Mouse (Mus musculus) kidney, adult 2 months (tissue): ENCODE data around the gene Bad.

Experiments used
- CTCF ChIP-seq: fragments of 200-500 bp; conservative IDR thresholded peaks from 2 replicates; pipeline ENCODE4 v1.5.1; 2011; ENCODE audit warnings: low read depth, mild to moderate bottlenecking, control low read depth, low read length, moderate library complexity, mixed read lengths; ENCODE audit not compliant: insufficient read depth, insufficient read length
- POLR2A ChIP-seq: fragments of 200-500 bp; IDR thresholded peaks from one replicate; pipeline ENCODE4 v1.6.1; 2011; ENCODE audit warnings: low read depth, low read length, control low read depth

DNA sequence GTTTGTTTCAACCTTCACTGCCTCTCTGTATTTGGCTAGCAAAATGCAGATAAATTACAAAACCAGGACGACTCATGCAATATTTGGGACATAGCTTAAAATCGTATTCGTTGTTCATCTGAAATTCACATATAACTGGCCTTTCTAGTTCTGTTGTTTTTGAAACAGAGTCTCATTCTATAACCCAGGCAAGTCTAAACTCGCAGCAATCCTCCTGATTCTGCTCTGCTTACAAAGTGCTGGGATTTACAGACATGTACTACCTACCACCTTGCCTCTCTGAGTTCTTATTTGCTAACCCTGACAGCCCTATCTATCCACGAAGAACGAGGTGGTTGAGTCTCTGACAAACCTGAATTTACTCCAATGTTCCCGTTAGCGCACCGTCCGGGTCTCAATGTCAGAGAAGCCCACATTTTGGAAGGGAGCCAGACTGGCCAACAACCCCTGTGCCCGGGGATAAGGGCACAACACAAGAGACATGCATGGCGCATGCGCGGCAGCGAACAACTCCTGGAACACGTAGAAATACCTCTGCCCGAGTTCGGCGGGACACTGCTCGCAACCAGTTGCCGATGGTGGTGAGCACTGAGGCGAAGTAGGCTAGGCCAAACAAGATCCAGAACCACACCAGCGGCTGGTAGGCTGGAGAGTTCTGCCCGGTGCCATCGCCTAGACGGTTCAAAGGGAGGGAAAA is 15.0 kb upstream of the Bad start:
- no peak for TF ChIP-seq POLR2A
- TF ChIP-seq CTCF, result no peak
